Mouse (Mus musculus) olfactory bulb, adult 2 months (tissue): ENCODE results near the gene Ggt1.

Experiments used
- CTCF ChIP-seq: fragments of 200-500 bp; IDR thresholded peaks from 2 replicates; pipeline ENCODE4 v1.5.1; 2012; ENCODE audit warnings: low read depth, mild to moderate bottlenecking, low read length, moderate library complexity; ENCODE audit not compliant: insufficient read depth
- POLR2A ChIP-seq: fragments of 200-500 bp; IDR thresholded peaks from 2 replicates; pipeline ENCODE4 v1.6.1; 2012; ENCODE audit warnings: mild to moderate bottlenecking, low read depth, low read length, moderate library complexity; ENCODE audit not compliant: insufficient read depth

- TF ChIP-seq POLR2A = no peak
- TF ChIP-seq CTCF = no peak
Observed at GRCm38 (mm10) chr10:75568029-75568428, 6.6 kb downstream of the Ggt1 start.
